Mouse (Mus musculus): ENCODE results near the gene Guf1. TPM values are rescaled to one million over a fixed set of nuclear protein-coding genes. Genes with fewer than 3 reads are reported as not detected.

The Guf1 gene
- polyA plus RNA-seq (2017; shearing (Covaris generic)): 8.9 TPM

DNA sequence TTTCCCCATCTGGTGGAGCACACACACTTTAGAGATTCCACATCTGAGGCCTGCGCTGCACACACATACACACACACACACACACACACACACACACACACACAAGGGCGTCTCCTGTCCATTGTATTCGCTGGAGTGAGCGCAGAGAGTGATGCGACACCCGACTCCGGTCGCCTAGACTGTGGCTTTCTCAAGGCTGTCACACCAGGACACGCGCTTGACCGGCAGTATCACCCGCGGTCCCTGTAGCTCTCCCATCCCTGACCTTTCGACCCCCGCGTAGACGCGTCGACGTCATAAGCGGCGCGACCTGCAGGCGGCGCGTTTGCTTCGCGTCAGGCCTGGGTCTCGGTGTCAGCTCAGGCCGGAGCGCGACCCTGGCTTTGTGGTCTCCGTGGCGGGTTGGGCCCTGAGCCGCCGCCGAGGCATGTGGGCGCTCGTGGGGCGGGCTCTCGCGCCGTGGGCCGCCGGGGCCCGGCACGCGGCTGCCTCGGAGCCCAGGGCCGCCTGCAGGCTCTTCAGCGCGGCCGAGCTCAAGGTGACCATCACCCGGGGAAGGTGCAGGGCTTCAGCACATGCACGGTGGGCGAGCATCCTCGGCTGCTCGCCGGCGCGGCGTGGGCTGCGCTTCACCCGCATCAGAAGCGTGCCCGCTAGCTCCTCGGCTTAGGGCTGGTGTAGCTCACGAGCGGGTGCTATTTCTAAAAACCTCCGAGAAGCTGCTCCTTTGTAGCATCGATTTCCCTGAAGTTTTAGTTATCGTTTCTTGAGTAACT is at the start of gene Guf1:
Gene Guf1, plus strand, starts transcription at position 296 of the 776 bp plus-strand sequence.

DNA sequence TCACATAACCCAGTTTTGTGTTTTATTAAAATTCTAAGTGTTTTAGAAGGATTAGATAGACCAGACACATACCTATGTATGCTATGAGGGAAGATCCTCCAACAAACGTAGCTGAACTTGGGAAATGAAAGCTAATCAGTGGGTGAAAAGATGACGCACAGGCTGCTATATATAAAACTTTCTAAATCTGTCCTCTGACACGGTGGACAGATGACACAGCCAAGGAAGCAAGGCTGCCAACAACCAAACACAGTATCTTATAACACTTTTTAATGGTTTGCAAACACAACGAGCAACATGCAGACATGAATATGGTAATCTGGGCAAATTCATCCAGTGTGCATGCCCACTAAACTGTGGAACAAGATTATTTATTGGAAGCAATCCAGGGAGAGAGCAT is 14.2 kb upstream of the Guf1 start, which contains the start of gene Yipf7:
Gene Yipf7, minus strand, starts transcription at position 160 of the 400 bp plus-strand sequence.

DNA sequence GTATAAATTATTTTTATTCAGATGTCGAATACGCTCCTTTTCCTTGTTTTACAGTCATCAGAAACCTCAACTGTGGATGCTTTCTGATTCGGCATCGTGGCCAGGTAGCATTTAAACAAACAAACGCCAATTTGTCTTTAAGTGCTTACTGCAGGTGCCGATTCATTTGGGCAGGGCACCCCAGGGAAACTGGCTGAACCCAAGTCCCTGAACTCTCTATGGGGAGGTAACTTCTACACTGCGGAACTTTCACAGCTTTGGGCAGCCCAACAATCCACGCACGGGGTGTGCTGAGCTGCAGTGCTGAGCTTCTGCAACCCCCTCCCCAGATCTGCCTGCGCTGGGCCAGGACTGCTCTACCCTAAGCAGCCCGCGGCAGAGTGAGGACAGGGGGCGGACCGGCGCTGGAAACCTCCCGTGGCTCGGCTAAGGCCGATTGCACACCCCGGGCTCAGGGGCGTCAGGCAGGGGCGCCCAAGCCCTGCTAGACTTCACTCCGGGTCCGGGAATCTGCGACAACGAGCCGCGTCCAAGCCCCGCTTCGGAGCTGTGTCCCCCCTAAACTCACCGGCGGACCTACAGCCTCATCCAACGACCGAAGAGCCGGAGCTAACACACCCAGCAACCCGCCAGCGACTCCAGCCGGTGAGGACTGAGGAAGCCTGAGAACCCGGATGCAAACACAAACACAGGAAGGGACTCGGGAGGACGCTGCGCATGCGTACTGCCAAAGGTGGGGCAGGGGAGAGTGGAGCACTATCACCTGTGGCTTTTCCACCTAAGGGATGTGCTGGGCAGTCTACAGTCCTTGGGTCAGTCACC is 35.1 kb downstream of the Guf1 start, which contains the start of gene Gnpda2:
Gene Gnpda2, minus strand, starts transcription at position 701 of the 822 bp plus-strand sequence.

Other genes with a start within 250 kb of the Guf1 start
- not detected for gene Kctd8, start 215.2 kb upstream of the Guf1 start, polyA plus RNA-seq (2017; shearing (Covaris generic))
- gene Yipf7, start 14.3 kb upstream of the Guf1 start, polyA plus RNA-seq (2017; shearing (Covaris generic)): not detected
- gene Gnpda2, start 35.4 kb downstream of the Guf1 start, polyA plus RNA-seq (2017; shearing (Covaris generic)): 84.0 TPM